Mouse (Mus musculus) cerebellum, postnatal 25 days (tissue): ENCODE data around the gene Ntng1.

Source experiments
- DNase-seq, 2 experiments: peaks; one replicate each; pipeline ENCODE4 v3.0.0; 2021; ENCODE audit warnings: mixed read lengths in 2 of 2

Gene Ntng1

GRCm38 (mm10) chr3:109918996-109919395 is 224.8 kb downstream of the Ntng1 start:
- DNase-seq = no peak

GRCm38 (mm10) chr3:109917926-109918694 is 225.7 kb downstream of the Ntng1 start:
- no peak for DNase-seq

- DNase-seq = no peak
Measured at GRCm38 (mm10) chr3:109917077-109917476, 226.7 kb downstream of the Ntng1 start.

GRCm38 (mm10) chr3:109914226-109914625 is 229.6 kb downstream of the Ntng1 start:
- DNase-seq = peak; percentile 28 to 45

GRCm38 (mm10) chr3:109890600-109890999 is 253.2 kb downstream of the Ntng1 start:
- no peak for DNase-seq

GRCm38 (mm10) chr3:109885672-109886071 is 258.1 kb downstream of the Ntng1 start:
- no peak for DNase-seq

GRCm38 (mm10) chr3:109879061-109879460 is 264.8 kb downstream of the Ntng1 start:
- DNase-seq = no peak

GRCm38 (mm10) chr3:109871986-109872385 is 271.8 kb downstream of the Ntng1 start:
- DNase-seq = no peak

GRCm38 (mm10) chr3:109858276-109858675 is 285.5 kb downstream of the Ntng1 start:
- DNase-seq = peak; percentile 95 to 96

- DNase-seq = no peak
Measured at GRCm38 (mm10) chr3:109854449-109855155, 289.2 kb downstream of the Ntng1 start.

GRCm38 (mm10) chr3:109846660-109847059 is 297.2 kb downstream of the Ntng1 start:
- DNase-seq = no peak

GRCm38 (mm10) chr3:109825806-109826205 is 318.0 kb downstream of the Ntng1 start:
- peak in 1 of 2 experiments; percentile 18 for DNase-seq

GRCm38 (mm10) chr3:109822803-109823474 is 320.9 kb downstream of the Ntng1 start:
- DNase-seq = no peak

GRCm38 (mm10) chr3:109818821-109819685 is 324.8 kb downstream of the Ntng1 start:
- DNase-seq = no peak

GRCm38 (mm10) chr3:109809065-109809464 is 334.7 kb downstream of the Ntng1 start:
- DNase-seq = no peak

- no peak for DNase-seq
Measured at GRCm38 (mm10) chr3:109807211-109807934, 336.4 kb downstream of the Ntng1 start.

GRCm38 (mm10) chr3:109804145-109804544 is 339.7 kb downstream of the Ntng1 start:
- no peak for DNase-seq

GRCm38 (mm10) chr3:109803616-109804015 is 340.2 kb downstream of the Ntng1 start:
- no peak for DNase-seq

GRCm38 (mm10) chr3:109797354-109797753 is 346.5 kb downstream of the Ntng1 start:
- no peak for DNase-seq

GRCm38 (mm10) chr3:109783231-109783630 is 360.6 kb downstream of the Ntng1 start:
- no peak for DNase-seq

- DNase-seq = peak; percentile 61 to 63
Measured at GRCm38 (mm10) chr3:109782289-109782951, 361.4 kb downstream of the Ntng1 start.
